Mouse (Mus musculus): Measurements from ENCODE around the gene Fubp1. TPM values are rescaled to one million over a fixed set of nuclear protein-coding genes. Genes with fewer than 3 reads are reported as not detected.

The Fubp1 gene
- total and polyA plus RNA-seq, 3 experiments: 196 to 202 TPM; not detected in 1

DNA sequence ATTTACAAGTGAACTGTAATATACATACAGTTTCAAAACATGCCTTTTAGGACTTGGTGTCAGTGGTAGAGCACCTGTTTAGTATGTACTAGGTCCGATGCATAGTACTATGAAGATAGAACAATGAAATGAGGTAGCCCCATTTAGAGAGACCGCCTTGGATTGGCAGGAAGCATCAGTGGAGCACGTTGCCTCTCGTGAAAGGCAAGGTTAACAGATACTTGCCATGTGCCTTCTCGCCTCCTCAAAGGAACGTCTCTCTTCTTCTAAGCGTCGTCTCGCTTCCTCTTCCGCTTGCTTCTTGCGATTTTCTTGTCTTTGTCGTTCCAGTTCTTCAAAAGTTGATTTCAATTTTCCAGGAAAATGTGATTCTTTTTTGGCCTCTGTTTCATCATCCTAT is 37.5 kb downstream of the Fubp1 start:
- Histone ChIP-seq H3K9me3 (replicated peaks; ENCODE audit: insufficient read depth, low read length) (no peaks in the 10 kb centered on the region), H3K27me3 (ENCODE audit: control insufficient read depth in 1 of 2, insufficient read depth in 2 of 2, low read length in 2 of 2) (no peaks in the 10 kb centered on the region)
- TF ChIP-seq TBP (IDR thresholded peaks at IDR 0.05; ENCODE audit: low read depth, low read length) (no peak), NRF1 (IDR thresholded peaks at IDR 0.05; ENCODE audit: insufficient read depth, low read depth, low read length, poor library complexity, severe bottlenecking) (no peak), USF2 (IDR thresholded peaks at IDR 0.05; ENCODE audit: borderline replicate concordance in 1 of 2, insufficient read depth in 1 of 2, low read depth in 1 of 2, low read length in 2 of 2) (no peak), UBTF (IDR thresholded peaks at IDR 0.05; ENCODE audit: borderline replicate concordance, insufficient read depth, low read depth, low read length) (no peak), ELF1 (IDR thresholded peaks at IDR 0.05; ENCODE audit: low read depth, low read length) (no peak), SMC3 (IDR thresholded peaks at IDR 0.05; ENCODE audit: low read depth, low read length) (no peak), ZKSCAN1 (IDR thresholded peaks at IDR 0.05; ENCODE audit: low read depth, low read length) (no peak), TCF12 (IDR thresholded peaks at IDR 0.05; ENCODE audit: low read depth, low read length) (no peak), BHLHE40 (IDR thresholded peaks at IDR 0.05; ENCODE audit: borderline replicate concordance, low read depth, low read length) (no peak), SIN3A (IDR thresholded peaks at IDR 0.05; ENCODE audit: low read length) (no peak), KAT2A (conservative IDR thresholded peaks at IDR 0.05; ENCODE audit: low read depth, low read length) (no peak), NELFE (IDR thresholded peaks at IDR 0.05; ENCODE audit: low read depth, low read length) (no peak), RAD21 (IDR thresholded peaks at IDR 0.05; ENCODE audit: low read depth, low read length) (no peak), MYB (IDR thresholded peaks at IDR 0.05; ENCODE audit: low read depth, low read length) (no peak), POLR2A (IDR thresholded peaks at IDR 0.05; ENCODE audit: control insufficient read depth in 1 of 2, insufficient read depth in 1 of 2, low read depth in 1 of 2, low read length in 2 of 2, poor library complexity in 1 of 2) (no peak), EP300 (IDR thresholded peaks at IDR 0.05; ENCODE audit: low read depth in 1 of 2, low read length in 2 of 2) (no peak), USF1 (IDR thresholded peaks at IDR 0.05; ENCODE audit: low read depth, low read length) (no peak), ZC3H11A (IDR thresholded peaks at IDR 0.05; ENCODE audit: low read depth, low read length) (no peak), POLR2AphosphoS2 (IDR thresholded peaks at IDR 0.05; ENCODE audit: low read length) (no peak)

DNA sequence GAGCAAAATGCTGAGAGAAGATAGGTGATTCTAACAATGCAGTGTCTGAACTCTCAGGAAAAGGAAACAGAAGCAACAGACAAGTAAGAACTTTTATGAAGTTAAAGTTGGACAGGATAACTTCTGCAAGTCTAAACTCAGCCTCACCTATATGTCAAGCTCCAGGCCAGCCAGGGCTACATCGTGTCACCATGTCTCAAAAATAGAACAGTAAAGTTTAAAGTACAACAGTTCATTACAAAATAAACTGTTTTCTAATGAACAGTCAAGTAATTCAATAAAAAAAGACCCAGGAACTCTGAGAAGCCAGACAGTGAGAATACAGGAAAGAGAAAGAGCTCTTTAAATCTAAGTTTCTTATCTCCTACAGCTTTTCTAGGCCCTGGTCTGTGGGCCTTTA is 40.3 kb downstream of the Fubp1 start:
- H3K9ac ChIP-seq (ENCODE audit: control insufficient read depth, low read depth, low read length, poor library complexity, severe bottlenecking): no peak overlapping the region
- H3K4me1 ChIP-seq (ENCODE audit: control insufficient read depth in 1 of 2, insufficient read depth in 2 of 2, low read length in 2 of 2): no peaks in the 10 kb centered on the region
- no peak overlapping the region for H3K4me3 ChIP-seq (ENCODE audit: control insufficient read depth in 1 of 2, insufficient read depth in 1 of 2, low read depth in 2 of 2, low read length in 2 of 2)
- no peaks in the 10 kb centered on the region for H3K27me3 ChIP-seq (ENCODE audit: control insufficient read depth in 1 of 2, insufficient read depth in 2 of 2, low read length in 2 of 2)
- H3K79me2 ChIP-seq (ENCODE audit: control insufficient read depth, insufficient read depth, low read length, poor library complexity): no peaks in the 10 kb centered on the region
- no peak overlapping the region for H3K27ac ChIP-seq (ENCODE audit: control insufficient read depth, low read depth, low read length)
- TF ChIP-seq UBTF (IDR thresholded peaks at IDR 0.05; ENCODE audit: borderline replicate concordance, insufficient read depth, low read depth, low read length) (no peak), E2F4 (IDR thresholded peaks at IDR 0.05; ENCODE audit: borderline replicate concordance, low read depth, low read length) (no peak), POLR2AphosphoS5 (IDR thresholded peaks at IDR 0.05; ENCODE audit: borderline replicate concordance, low read depth, low read length) (no peak), TCF12 (IDR thresholded peaks at IDR 0.05; ENCODE audit: low read depth, low read length) (no peak)
- no peaks in the 10 kb centered on the region for H3K9me3 ChIP-seq (replicated peaks; ENCODE audit: insufficient read depth, low read length)
- no peak for DNase-seq (ENCODE audit: low read depth, low spot score)
- no peaks in the 10 kb centered on the region for H3K36me3 ChIP-seq (ENCODE audit: control insufficient read depth in 1 of 2, insufficient read depth in 2 of 2, low read length in 2 of 2)

More for the DNA sequence above, 37.5 kb downstream of the Fubp1 start:
- Histone ChIP-seq H3K4me3 (ENCODE audit: control insufficient read depth in 1 of 2, insufficient read depth in 1 of 2, low read depth in 2 of 2, low read length in 2 of 2) (no peak overlapping the region), H3K4me1 (ENCODE audit: control insufficient read depth in 1 of 2, insufficient read depth in 2 of 2, low read length in 2 of 2) (0 out of 4 replicates have a peak, but pooled peaks cover 0 to 2% of the 10 kb centered on the region in 2 experiments), H3K27ac (ENCODE audit: control insufficient read depth, low read depth, low read length) (no peak overlapping the region), H3K9ac (ENCODE audit: control insufficient read depth, low read depth, low read length, poor library complexity, severe bottlenecking) (no peak overlapping the region), H3K36me3 (ENCODE audit: control insufficient read depth in 1 of 2, insufficient read depth in 2 of 2, low read length in 2 of 2) (peaks cover 0 to 4% of the 10 kb centered on the region in 2 experiments; a peak in 1 of 4 replicates), H3K79me2 (ENCODE audit: control insufficient read depth, insufficient read depth, low read length, poor library complexity) (no peaks in the 10 kb centered on the region)
- DNase-seq (ENCODE audit: low read depth, low spot score): no peak

All from MEL (cell line).